Mouse (Mus musculus): ENCODE measurements around the gene Olfr213.
"Not testable (repeated sequence)": the region's sequence is repeated elsewhere in the genome, so short reads cannot be mapped to it uniquely, and the experiment has no call there.

Gene Olfr213

DNA sequence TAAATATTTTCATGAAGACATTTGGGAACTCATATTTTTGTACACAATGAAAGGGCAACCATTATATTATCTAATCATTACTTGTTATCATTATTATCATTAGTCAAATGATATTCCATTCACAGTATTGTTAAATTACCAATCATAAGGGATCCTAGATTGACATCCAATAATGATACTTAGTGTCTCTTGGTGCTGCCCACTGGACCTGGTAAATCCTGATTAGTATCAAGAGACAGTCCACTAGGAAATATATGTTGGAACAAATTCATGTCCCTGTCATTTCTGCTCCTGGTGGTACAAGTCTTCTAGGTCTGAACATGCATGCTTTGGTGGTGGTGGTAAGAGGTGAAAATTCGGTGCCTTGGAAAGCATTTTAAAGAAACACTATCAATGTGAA is at the start of gene Olfr213:
Gene Olfr213, plus strand, starts transcription at position 301 of the 400 bp plus-strand sequence.
- DNase-seq: no peak

DNA sequence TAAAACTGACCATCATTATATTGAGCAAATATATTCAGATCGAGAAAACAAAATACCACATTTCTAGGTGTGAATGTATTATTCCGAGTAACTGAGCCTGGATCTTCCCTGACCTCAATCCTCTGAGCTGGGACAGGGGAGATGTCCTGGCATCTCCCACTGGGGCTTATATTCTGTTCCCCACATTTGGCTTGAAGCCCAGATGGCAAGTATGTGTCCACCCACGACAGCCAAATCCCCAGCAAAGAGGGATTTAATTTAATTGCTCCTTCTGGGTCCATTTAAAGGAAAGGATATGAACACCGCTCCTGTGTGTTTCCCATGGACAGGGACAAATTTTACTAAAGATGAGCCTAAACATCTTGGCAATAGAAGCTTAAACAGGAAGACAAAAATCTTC is 49.5 kb upstream of the Olfr213 start, which contains the start of gene Olfr211:
Gene Olfr211, plus strand, starts transcription at position 301 of the 400 bp plus-strand sequence.
- DNase-seq: no peak

DNA sequence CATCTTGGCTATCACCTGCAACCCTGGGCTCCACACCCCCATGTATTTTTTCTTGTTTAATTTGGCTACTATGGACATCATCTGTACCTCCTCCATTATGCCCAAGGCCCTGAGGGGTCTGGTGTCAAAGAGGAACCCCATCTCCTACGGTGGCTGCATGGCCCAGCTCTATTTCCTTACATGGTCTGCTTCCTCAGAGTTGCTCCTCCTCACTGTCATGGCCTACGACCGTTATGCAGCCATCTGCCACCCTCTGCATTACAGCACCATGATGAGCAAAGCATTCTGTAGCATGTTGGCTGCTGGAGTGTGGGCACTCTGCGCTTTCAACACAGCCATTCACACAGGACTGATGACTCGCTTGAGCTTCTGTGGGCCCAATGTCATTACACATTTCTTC is 44.5 kb upstream of the Olfr213 start:
- no peak for DNase-seq

DNA sequence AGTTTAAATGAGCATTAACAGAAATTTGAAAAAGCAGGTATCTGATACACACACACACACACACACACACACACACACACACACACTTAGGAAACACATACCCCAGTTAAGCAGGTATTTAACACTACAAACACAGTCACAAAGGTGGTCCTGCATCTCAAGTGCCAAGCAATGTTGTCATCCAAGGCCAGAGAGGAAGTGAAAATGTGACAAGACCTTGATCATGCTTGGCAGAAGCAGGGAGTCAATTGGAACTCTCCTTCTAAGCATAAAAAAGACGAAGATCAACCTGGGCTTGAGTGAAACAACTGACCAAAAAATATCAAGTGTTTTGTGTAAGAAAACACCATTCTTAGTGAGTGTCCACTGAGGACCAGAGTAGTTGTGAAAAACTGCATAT is 42.3 kb upstream of the Olfr213 start:
- no peak for DNase-seq

DNA sequence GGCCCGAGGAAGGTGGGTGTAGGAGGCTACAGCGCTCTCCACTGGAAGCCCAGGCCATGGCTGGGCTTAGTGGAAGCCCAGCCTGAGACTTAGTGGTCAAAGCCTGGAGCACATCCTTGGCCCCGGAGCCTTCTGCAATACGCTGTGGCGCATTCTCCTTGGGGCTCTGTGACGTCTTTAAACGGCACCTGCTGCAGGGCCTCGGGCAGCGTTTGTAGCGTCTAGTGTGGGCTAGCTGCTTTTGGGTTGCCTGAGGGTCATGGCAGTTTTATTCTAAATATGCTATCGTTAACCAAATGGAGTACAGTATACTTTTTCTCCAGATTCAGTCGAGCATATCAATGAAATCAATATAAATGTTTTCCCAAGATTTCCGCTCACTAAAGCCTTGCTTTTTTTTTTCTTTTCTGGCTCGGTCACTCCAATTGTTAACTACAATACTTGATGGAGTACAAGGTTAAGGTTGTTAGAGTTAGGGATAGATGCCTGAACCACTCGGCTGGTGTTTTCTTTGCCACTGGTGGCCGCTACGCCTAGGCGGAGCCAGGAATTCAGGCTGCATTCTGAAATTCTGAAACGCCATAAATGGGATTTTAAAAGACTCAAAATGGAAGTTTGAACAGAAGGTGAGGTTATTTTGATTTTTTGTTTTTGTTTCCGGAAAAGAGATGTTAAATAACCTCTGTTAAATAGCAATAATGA is 31.8 kb upstream of the Olfr213 start, which contains the start of gene Olfr212:
Gene Olfr212, plus strand, starts transcription at position 215 of the 702 bp plus-strand sequence.
- DNase-seq: not testable (repeated sequence)

DNA sequence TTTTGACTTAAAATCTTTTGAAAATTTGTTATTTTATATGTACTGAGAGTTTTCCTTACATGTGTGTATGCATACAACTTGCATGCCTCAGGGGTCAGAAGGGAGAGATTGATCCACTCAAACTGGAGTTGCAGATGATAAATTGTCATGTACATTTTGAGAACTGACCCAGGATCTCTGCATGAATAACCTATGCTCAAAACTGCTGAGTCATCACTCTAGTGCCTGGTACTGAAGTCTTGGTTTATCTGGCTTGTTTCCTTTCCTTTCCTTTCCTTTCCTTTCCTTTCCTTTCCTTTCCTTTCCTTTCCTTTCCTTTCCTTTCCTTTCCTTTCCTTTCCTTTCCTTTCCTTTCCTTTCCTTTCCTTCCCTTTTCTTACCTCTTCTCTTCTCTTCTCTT is 23.4 kb upstream of the Olfr213 start:
- DNase-seq: no peak

DNA sequence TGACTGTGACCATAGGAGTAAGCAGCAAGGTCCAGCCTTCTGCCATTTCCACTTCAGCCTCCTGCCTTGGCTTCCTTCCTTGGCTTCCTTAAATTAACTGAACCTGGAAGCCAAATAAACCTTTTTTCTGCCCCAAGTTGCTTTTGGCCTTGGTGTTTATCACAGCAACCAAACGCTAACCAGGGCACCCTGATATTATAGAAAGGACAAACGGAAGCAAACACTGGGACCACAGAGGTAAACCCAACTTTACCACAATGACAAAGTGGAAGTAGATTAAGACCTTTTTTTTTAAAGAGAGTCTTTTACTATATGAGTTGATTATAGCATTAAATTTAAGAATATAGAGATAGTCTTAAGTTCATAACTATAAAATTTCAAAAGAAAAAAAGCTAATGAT is 4.2 kb downstream of the Olfr213 start:
- DNase-seq: no peak

DNA sequence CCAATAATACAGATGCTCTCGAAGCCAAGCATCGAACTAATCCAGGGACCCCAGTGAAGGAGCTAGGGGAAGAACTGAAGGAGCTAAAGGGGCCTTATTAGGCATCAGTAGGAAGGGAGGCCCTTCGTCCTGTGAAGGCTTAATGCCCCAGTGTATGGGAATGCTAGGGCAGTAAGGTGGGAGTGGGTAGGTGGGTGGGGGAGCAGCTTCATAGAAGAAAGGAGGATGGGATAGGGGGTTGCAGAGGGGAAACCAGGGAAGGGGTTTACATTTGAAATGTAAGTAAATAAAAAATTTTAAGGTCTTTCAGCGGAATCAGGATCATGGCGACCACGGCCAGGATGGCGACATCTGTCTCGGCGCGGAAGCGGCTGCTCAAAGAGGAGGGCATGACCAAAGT is 12.6 kb downstream of the Olfr213 start, which contains the start of gene Gm5580:
Gene Gm5580, plus strand, starts transcription at position 301 of the 400 bp plus-strand sequence.
- not testable (repeated sequence) for DNase-seq

DNA sequence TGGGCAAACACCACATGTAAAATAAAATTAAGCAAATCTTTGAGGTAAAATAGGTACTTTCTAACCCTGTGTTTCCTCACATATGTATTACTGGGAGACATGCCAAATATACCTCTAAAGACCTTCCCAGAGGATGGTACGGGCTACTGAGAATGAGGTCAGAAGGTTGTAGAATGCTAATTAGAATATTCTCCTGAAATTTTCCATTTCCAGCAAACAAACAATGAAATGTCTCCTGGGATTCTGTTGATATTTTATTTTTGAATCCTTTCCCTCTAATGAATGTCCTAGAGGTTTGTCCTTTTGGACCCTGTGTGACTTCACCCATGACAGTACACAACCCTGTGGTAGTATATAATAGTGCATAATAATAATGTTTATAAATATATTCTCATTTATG is 15.7 kb downstream of the Olfr213 start, which contains the start of gene Olfr214:
Gene Olfr214, plus strand, starts transcription at position 301 of the 400 bp plus-strand sequence.
- DNase-seq: no peak

DNA sequence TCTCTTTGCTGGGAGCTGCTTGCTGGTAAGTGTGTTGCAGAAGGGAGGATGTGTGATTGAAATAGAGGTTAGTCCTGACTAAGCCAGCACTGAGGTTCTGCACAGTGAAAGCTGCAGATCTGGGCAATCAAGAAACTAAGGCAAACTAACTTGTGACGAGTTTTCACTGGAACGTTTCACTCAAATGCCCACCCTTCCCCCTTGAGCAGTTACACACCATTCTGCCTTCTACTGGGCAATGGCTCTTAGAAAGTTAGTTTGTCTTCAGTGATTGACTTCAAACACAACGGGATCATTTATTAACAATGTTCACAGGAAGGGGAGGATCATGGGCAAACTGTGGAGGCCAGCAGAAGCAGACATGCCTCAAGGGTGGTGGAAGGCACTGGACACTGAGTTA is 16.7 kb downstream of the Olfr213 start:
- DNase-seq: no peak

DNA sequence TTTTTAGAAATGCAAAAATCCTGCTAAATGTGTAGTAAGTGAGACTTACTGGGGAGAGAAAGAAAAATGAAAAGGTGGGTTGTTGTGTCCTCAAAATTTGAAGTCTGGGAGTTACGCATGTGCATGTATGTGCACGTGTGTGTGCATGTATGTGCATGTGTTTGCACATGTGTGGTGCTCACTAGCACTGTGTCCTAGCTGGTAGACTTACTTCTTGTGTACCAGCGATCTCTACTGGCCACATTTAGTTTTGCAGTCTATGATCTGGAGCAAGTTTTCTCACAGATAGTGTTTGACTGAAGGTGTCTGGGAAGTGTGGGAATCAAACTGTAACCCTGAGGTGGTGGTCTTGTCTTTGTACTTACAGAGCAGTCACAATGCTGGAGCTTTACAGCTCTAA is 31.6 kb downstream of the Olfr213 start:
- DNase-seq: peak in 1 of 2 experiments; percentile 26

DNA sequence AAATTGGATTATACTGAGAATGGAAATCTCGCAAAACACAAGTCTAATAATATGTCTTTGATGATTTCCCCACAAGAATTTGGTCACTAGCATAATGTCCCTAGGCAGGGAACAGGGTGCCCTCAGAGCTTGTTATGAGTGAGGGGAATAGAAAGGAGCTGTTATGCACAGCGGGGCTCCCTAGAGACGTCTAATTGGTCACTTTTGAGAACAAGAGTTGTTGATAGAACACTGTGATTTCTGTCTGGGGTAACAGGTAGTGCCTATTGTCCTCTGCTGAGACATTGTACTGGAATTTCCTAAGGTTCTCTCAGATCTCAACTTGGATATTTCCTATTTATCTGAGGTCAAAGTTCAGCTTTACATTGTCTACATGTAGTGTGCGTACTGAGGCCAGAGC is 45.8 kb downstream of the Olfr213 start, which contains the start of gene Olfr215:
Gene Olfr215, minus strand, starts transcription at position 101 of the 400 bp plus-strand sequence.
- DNase-seq: no peak
